Mouse (Mus musculus) ES-Bruce4 (cell line): ENCODE data around the gene Angptl8. TPM values are rescaled to one million over a fixed set of nuclear protein-coding genes. Genes with fewer than 3 reads are reported as not detected.
"Not testable (repeated sequence)": the region's sequence is repeated elsewhere in the genome, so short reads cannot be mapped to it uniquely, and the experiment has no call there.

Source experiments
- H3K27ac ChIP-seq: 2 replicates; pipeline ENCODE4 v1.5.1; 2012; ENCODE audit warnings: low read length, inconsistent platforms; ENCODE audit not compliant: insufficient read depth
- H3K27me3 ChIP-seq: 2 replicates; pipeline ENCODE4 v1.6.1; 2012; ENCODE audit warnings: mild to moderate bottlenecking, low read length, inconsistent platforms; ENCODE audit not compliant: control insufficient read depth, poor library complexity, insufficient read depth, severe bottlenecking
- H3K36me3 ChIP-seq: 2 replicates; pipeline ENCODE4 v1.6.1; 2012; ENCODE audit warnings: inconsistent platforms, mild to moderate bottlenecking, low read length, moderate library complexity; ENCODE audit not compliant: control insufficient read depth, poor library complexity, insufficient read depth, severe bottlenecking
- H3K4me1 ChIP-seq: one replicate; pipeline ENCODE4 v1.8.1; 2011; ENCODE audit warnings: low read length; ENCODE audit not compliant: control insufficient read depth, insufficient read depth
- H3K4me3 ChIP-seq: 2 replicates; pipeline ENCODE4 v1.5.1; 2011; ENCODE audit warnings: low read depth, mild to moderate bottlenecking, low read length
- H3K9ac ChIP-seq: 2 replicates; pipeline ENCODE4 v1.6.1; 2012; ENCODE audit warnings: low read depth, mild to moderate bottlenecking, inconsistent platforms; ENCODE audit not compliant: poor library complexity, severe bottlenecking
- H3K9me3 ChIP-seq: replicated peaks from 2 replicates; pipeline ENCODE4 v1.6.1; 2012; ENCODE audit warnings: mild to moderate bottlenecking, low read length, inconsistent platforms; ENCODE audit not compliant: control insufficient read depth, poor library complexity, insufficient read depth, severe bottlenecking
- CTCF ChIP-seq: IDR thresholded peaks from one replicate; pipeline ENCODE4 v1.8.1; 2011; ENCODE audit warnings: low read depth, low read length
- EP300 ChIP-seq: IDR thresholded peaks from 2 replicates; pipeline ENCODE4 v1.6.1; 2011; ENCODE audit warnings: low read depth, low read length; ENCODE audit not compliant: insufficient read depth
- POLR2A ChIP-seq: IDR thresholded peaks from one replicate; pipeline ENCODE4 v1.8.1; 2011; ENCODE audit warnings: low read length; ENCODE audit not compliant: insufficient read depth
- polyA plus RNA-seq: library from polyadenylated mRNA; stranded (reverse); fragments of >200 nt; gene quantifications from 2 replicates; pipeline ENCODE4 v1.2.4, GENCODE M21; 2011; ENCODE audit warnings: low read depth; ENCODE audit not compliant: missing spikeins, insufficient read depth, insufficient read length

Angptl8 gene
- polyA plus RNA-seq, 1 experiment, result not detected

GRCm38 (mm10) chr9:21792644-21793043 lies 42.7 kb upstream of the Angptl8 start:
- Histone ChIP-seq H3K36me3 (peaks cover 35% of the 10 kb centered on the region), H3K27ac (no peak overlapping the region), H3K4me3 (no peak overlapping the region), H3K27me3 (no peaks in the 10 kb centered on the region), H3K9ac (no peak overlapping the region), H3K9me3 (no peaks in the 10 kb centered on the region), H3K4me1 (peaks cover 2% of the 10 kb centered on the region)
- TF ChIP-seq EP300 (no peak), CTCF (no peak), POLR2A (no peak)

GRCm38 (mm10) chr9:21793507-21793906 lies 41.8 kb upstream of the Angptl8 start:
- not testable (repeated sequence) for H3K9ac ChIP-seq, H3K4me1 ChIP-seq, H3K9me3 ChIP-seq, H3K4me3 ChIP-seq, H3K27ac ChIP-seq, H3K27me3 ChIP-seq
- H3K36me3 ChIP-seq, result peaks cover 35% of the 10 kb centered on the region

GRCm38 (mm10) chr9:21794344-21794834 lies 40.9 kb upstream of the Angptl8 start:
- Histone ChIP-seq H3K36me3 (peaks cover 32% of the 10 kb centered on the region), H3K9ac (peak overlapping the region; percentile 43), H3K27ac (no peak overlapping the region), H3K4me3 (peak overlapping the region; percentile 31; the same call in 1 of the 2 replicates), H3K9me3 (no peaks in the 10 kb centered on the region), H3K27me3 (no peaks in the 10 kb centered on the region), H3K4me1 (peaks cover 2% of the 10 kb centered on the region)
- no peak for TF ChIP-seq CTCF

GRCm38 (mm10) chr9:21794925-21795324 lies 40.4 kb upstream of the Angptl8 start:
- no peak overlapping the region for H3K27ac ChIP-seq
- peak overlapping the region; percentile 31 for H3K4me3 ChIP-seq
- TF ChIP-seq POLR2A (no peak), CTCF (no peak), EP300 (no peak)
- H3K9ac ChIP-seq, result peak overlapping the region; percentile 43
- H3K27me3 ChIP-seq, result no peaks in the 10 kb centered on the region
- peaks cover 4% of the 10 kb centered on the region for H3K4me1 ChIP-seq
- H3K36me3 ChIP-seq, result peaks cover 28% of the 10 kb centered on the region
- H3K9me3 ChIP-seq, result no peaks in the 10 kb centered on the region

GRCm38 (mm10) chr9:21795579-21795978 lies 39.7 kb upstream of the Angptl8 start:
- H3K4me3 ChIP-seq, result peak overlapping the region; percentile 31
- peaks cover 5% of the 10 kb centered on the region for H3K4me1 ChIP-seq

GRCm38 (mm10) chr9:21796259-21796658 lies 39.1 kb upstream of the Angptl8 start:
- H3K27ac ChIP-seq, result no peak overlapping the region
- no peaks in the 10 kb centered on the region for H3K27me3 ChIP-seq
- TF ChIP-seq CTCF (no peak), POLR2A (no peak), EP300 (no peak)
- H3K36me3 ChIP-seq, result peaks cover 28% of the 10 kb centered on the region
- no peak overlapping the region for H3K9ac ChIP-seq
- H3K4me1 ChIP-seq, result peaks cover 5% of the 10 kb centered on the region
- peak overlapping the region; percentile 7; the same call in 1 of the 2 replicates for H3K4me3 ChIP-seq
- H3K9me3 ChIP-seq, result no peaks in the 10 kb centered on the region

More at GRCm38 (mm10) chr9:21795579-21795978, 39.7 kb upstream of the Angptl8 start:
- H3K36me3 ChIP-seq, result peaks cover 24% of the 10 kb centered on the region
- peak overlapping the region; percentile 43 for H3K9ac ChIP-seq
- H3K9me3 ChIP-seq, result no peaks in the 10 kb centered on the region
- H3K27me3 ChIP-seq, result no peaks in the 10 kb centered on the region
- no peak for TF ChIP-seq EP300
- TF ChIP-seq CTCF, result no peak
- TF ChIP-seq POLR2A, result no peak
- H3K27ac ChIP-seq, result no peak overlapping the region
